Mouse (Mus musculus): Measurements from ENCODE around the gene Ccdc103. TPM values are rescaled to one million over a fixed set of nuclear protein-coding genes. Genes with fewer than 3 reads are reported as not detected.

Ccdc103 gene
- polyA plus RNA-seq, 1 experiment from 2014 or later = 2.3 TPM

- 91% methylated on average over 4 of the region's 4 CpGs for WGBS
These were observed 13.7 kb downstream of the Ccdc103 start for GRCm38 (mm10) chr11:102894716-102895115.

DNA sequence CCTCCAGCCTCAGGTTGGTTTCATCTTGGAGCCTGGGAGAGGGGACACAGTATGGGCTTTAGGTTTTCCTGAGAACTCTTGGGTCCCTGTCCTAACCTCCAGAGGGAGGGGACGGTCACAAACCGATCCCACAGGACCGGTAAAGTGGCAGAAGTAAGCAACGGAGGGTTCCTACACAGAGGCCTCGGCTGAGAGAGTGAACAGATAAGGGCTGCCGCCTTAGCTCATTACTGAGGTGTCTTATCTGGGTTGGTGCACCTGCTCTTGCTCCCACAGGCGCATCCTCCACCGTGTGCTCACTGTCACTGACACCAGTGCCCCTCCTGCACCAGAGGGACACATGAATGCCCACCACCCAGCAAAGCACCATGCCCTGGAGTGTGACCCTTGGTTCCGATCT is 14.8 kb downstream of the Ccdc103 start:
- no peak overlapping the region for H3K4me3 ChIP-seq (replicated peaks)
- no peak overlapping the region for H3K9ac ChIP-seq (replicated peaks)
- H3K4me2 ChIP-seq (replicated peaks) = no peak overlapping the region
- no peak for ATAC-seq
- no peak overlapping the region for H3K27ac ChIP-seq
- H3K9me3 ChIP-seq = no peaks in the 10 kb centered on the region
- H3K27me3 ChIP-seq = peaks cover 69% of the 10 kb centered on the region
- 80% methylated on average over 9 of the region's 9 CpGs for WGBS
- H3K4me1 ChIP-seq (replicated peaks) = peaks cover 12% of the 10 kb centered on the region
- no peaks in the 10 kb centered on the region for H3K36me3 ChIP-seq

More at GRCm38 (mm10) chr11:102894716-102895115, 13.7 kb downstream of the Ccdc103 start:
- Histone ChIP-seq H3K4me2 (replicated peaks) (no peak overlapping the region), H3K27me3 (peaks cover 69% of the 10 kb centered on the region), H3K9ac (replicated peaks) (no peak overlapping the region), H3K4me3 (replicated peaks) (no peak overlapping the region), H3K4me1 (replicated peaks) (peaks cover 12% of the 10 kb centered on the region), H3K9me3 (no peaks in the 10 kb centered on the region), H3K27ac (no peak overlapping the region), H3K36me3 (no peaks in the 10 kb centered on the region)
- no peak for ATAC-seq

DNA sequence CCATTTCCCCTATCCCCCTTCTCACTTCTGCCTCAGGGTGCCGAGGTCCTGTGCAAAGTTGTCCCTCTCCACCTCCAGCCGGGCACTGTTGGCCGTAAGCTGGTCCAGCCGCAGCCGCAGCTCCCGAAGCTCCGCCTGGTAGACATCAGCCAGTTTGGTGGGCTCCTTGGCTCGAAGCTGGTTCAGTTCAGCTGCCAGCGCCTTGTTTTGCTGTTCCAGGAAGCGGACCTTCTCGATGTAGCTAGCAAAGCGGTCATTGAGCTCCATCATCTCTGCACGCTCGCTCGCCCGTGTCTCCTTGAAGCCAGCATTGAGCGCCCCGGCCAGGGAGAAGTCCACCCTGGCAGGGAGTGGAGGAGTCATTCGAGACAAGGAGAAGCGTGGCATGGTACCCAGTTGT is 15.6 kb downstream of the Ccdc103 start:
- H3K4me3 ChIP-seq (replicated peaks) = no peak overlapping the region
- H3K27ac ChIP-seq = no peak overlapping the region
- H3K9me3 ChIP-seq = no peaks in the 10 kb centered on the region
- peaks cover 16% of the 10 kb centered on the region for H3K4me1 ChIP-seq (replicated peaks)
- H3K36me3 ChIP-seq = no peaks in the 10 kb centered on the region
- H3K27me3 ChIP-seq = peaks cover 66% of the 10 kb centered on the region
- H3K4me2 ChIP-seq (replicated peaks) = no peak overlapping the region
- ATAC-seq = no peak
- H3K9ac ChIP-seq (replicated peaks) = no peak overlapping the region
- WGBS = 79% methylated on average over 20 of the region's 20 CpGs

GRCm38 (mm10) chr11:102898408-102898807 is 17.4 kb downstream of the Ccdc103 start:
- no peaks in the 10 kb centered on the region for H3K9me3 ChIP-seq
- H3K4me3 ChIP-seq (replicated peaks) = no peak overlapping the region
- peaks cover 10% of the 10 kb centered on the region; the same call in 1 of the 2 replicates for H3K4me1 ChIP-seq (replicated peaks)
- ATAC-seq = 0 out of 2 replicates have a peak, but pooled peaks have one; percentile 37
- H3K27ac ChIP-seq = no peak overlapping the region; the same call in 1 of the 2 replicates
- peak overlapping the region; percentile 5; the same call in 1 of the 2 replicates for H3K9ac ChIP-seq (replicated peaks)
- H3K4me2 ChIP-seq (replicated peaks) = no peak overlapping the region
- WGBS = 67% methylated on average over 9 of the region's 9 CpGs
- peaks cover 50% of the 10 kb centered on the region for H3K27me3 ChIP-seq
- H3K36me3 ChIP-seq = no peaks in the 10 kb centered on the region

- Histone ChIP-seq H3K4me1 (replicated peaks) (0 out of 2 replicates have a peak, but pooled peaks cover 16% of the 10 kb centered on the region), H3K36me3 (peaks cover 6% of the 10 kb centered on the region; the same call in 1 of the 2 replicates), H3K4me2 (replicated peaks) (no peak within 1 kb of the TSS), H3K9ac (replicated peaks) (no peak within 1 kb of the TSS), H3K27ac (no peak within 1 kb of the TSS), H3K4me3 (replicated peaks) (no peak within 1 kb of the TSS), H3K27me3 (peaks cover 27% of the 10 kb centered on the region), H3K9me3 (no peaks in the 10 kb centered on the region)
- 13% methylated on average over 7 of the region's 7 CpGs for WGBS
- peak; percentile 75 for ATAC-seq
These were observed 19.8 kb downstream of the Ccdc103 start, which contains the start of gene Gfap for GRCm38 (mm10) chr11:102900763-102901162. Gfap (minus strand) TSS chr11:102900912.

GRCm38 (mm10) chr11:102901199-102901598 is 20.2 kb downstream of the Ccdc103 start:
- no peak overlapping the region for H3K4me2 ChIP-seq (replicated peaks)
- H3K9ac ChIP-seq (replicated peaks) = no peak overlapping the region
- peak; percentile 39 for ATAC-seq
- WGBS = 62% methylated on average over 4 of the region's 4 CpGs
- peaks cover 10% of the 10 kb centered on the region; the same call in 1 of the 2 replicates for H3K36me3 ChIP-seq
- H3K27ac ChIP-seq = no peak overlapping the region
- no peaks in the 10 kb centered on the region for H3K9me3 ChIP-seq
- no peak overlapping the region for H3K4me3 ChIP-seq (replicated peaks)
- 0 out of 2 replicates have a peak, but pooled peaks cover 16% of the 10 kb centered on the region for H3K4me1 ChIP-seq (replicated peaks)
- H3K27me3 ChIP-seq = peaks cover 23% of the 10 kb centered on the region

DNA sequence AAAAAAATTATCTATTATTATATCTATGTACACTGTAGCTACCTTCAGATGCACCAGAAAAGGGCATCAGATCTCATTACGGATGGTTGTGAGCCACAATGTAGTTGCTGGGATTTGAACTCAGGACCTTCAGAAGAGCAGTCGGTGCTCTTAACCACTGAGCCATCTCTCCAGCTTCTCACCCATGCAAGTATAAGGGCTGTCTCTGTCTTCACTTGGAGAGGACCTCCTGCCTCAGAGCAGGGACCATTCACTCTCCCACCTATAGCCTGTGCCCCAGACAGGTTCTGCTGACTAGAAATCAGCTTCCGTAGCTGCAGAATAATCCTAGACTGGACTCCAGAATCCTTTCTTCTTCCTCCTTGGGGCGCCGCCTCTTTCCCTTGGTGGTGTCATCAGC is 21.1 kb downstream of the Ccdc103 start:
- no peak overlapping the region for H3K9ac ChIP-seq (replicated peaks)
- H3K4me1 ChIP-seq (replicated peaks) = 0 out of 2 replicates have a peak, but pooled peaks cover 16% of the 10 kb centered on the region
- no peak overlapping the region for H3K4me2 ChIP-seq (replicated peaks)
- no peak overlapping the region for H3K4me3 ChIP-seq (replicated peaks)
- no peak overlapping the region for H3K27ac ChIP-seq
- WGBS = 75% methylated on average over 5 of the region's 5 CpGs
- ATAC-seq = no peak
- H3K9me3 ChIP-seq = no peaks in the 10 kb centered on the region
- 0 out of 2 replicates have a peak, but pooled peaks cover 16% of the 10 kb centered on the region for H3K27me3 ChIP-seq
- peaks cover 19% of the 10 kb centered on the region; the same call in 1 of the 2 replicates for H3K36me3 ChIP-seq

- Histone ChIP-seq H3K9me3 (no peaks in the 10 kb centered on the region), H3K27ac (no peak overlapping the region), H3K4me1 (replicated peaks) (0 out of 2 replicates have a peak, but pooled peaks cover 10% of the 10 kb centered on the region), H3K27me3 (0 out of 2 replicates have a peak, but pooled peaks cover 8% of the 10 kb centered on the region), H3K4me2 (replicated peaks) (no peak overlapping the region), H3K36me3 (peaks cover 33% of the 10 kb centered on the region), H3K9ac (replicated peaks) (no peak overlapping the region), H3K4me3 (replicated peaks) (no peak overlapping the region)
- ATAC-seq = no peak
- 79% methylated on average over 7 of the region's 7 CpGs for WGBS
These were observed 22.6 kb downstream of the Ccdc103 start for GRCm38 (mm10) chr11:102903654-102904053.

DNA sequence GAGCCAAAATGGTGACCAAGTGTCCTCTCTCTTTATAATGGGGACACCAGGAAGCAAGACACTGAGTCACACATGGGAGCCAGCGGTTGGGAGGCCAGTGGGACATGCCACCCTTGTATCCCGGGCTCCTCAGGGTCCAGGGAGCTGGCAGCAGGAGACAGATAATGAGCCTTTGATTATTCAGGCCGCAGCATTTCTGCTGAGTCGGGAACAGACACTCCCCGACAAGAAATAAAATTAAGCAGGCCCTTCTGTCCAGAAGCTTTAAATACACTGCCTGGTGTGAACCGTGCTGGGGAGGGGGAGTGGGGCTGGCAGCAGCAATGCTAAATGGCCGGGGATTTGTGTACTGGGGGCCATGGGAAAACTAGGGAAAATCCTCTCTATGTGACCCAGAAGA is 30.4 kb downstream of the Ccdc103 start:
- Histone ChIP-seq H3K4me1 (replicated peaks) (no peaks in the 10 kb centered on the region), H3K27ac (no peak overlapping the region), H3K36me3 (peaks cover 67% of the 10 kb centered on the region), H3K4me2 (replicated peaks) (no peak overlapping the region), H3K27me3 (no peaks in the 10 kb centered on the region), H3K9me3 (no peaks in the 10 kb centered on the region), H3K9ac (replicated peaks) (no peak overlapping the region), H3K4me3 (replicated peaks) (no peak overlapping the region)
- no peak for ATAC-seq
- 75% methylated on average over 7 of the region's 7 CpGs for whole genome bisulfite sequencing

- H3K27me3 ChIP-seq = no peaks in the 10 kb centered on the region
- H3K4me1 ChIP-seq (replicated peaks) = no peaks in the 10 kb centered on the region
- H3K27ac ChIP-seq = no peak overlapping the region
- no peaks in the 10 kb centered on the region for H3K9me3 ChIP-seq
- peaks cover 39% of the 10 kb centered on the region for H3K36me3 ChIP-seq
- ATAC-seq = no peak
- 86% methylated on average over 9 of the region's 9 CpGs for WGBS
- no peak overlapping the region for H3K9ac ChIP-seq (replicated peaks)
- H3K4me3 ChIP-seq (replicated peaks) = no peak overlapping the region
- no peak overlapping the region for H3K4me2 ChIP-seq (replicated peaks)
These were observed 34.4 kb downstream of the Ccdc103 start for GRCm38 (mm10) chr11:102915380-102915779.

DNA sequence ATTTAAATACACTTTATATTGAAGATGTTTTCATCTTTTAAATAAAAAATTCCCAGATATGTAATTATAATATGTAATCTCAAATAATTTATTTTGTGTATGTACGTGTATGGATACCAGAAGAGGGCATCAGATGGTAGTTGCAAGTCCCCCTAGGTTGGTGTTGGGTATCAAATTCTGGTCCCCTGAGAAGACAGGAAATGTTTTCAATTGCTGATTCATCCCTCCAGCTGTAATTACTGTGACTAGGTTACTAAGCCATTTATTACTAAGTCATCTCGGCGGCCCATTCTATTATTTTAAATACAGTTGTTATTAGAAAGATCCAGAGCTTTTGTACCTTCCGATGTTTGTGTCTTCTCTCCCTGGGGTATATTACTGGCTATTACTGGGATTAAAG is 37.1 kb downstream of the Ccdc103 start:
- H3K4me3 ChIP-seq (replicated peaks) = no peak overlapping the region
- WGBS = 79% methylated on average over 4 of the region's 4 CpGs
- no peak for ATAC-seq
- no peak overlapping the region for H3K4me2 ChIP-seq (replicated peaks)
- H3K27me3 ChIP-seq = no peaks in the 10 kb centered on the region
- no peaks in the 10 kb centered on the region for H3K9me3 ChIP-seq
- no peak overlapping the region for H3K9ac ChIP-seq (replicated peaks)
- H3K27ac ChIP-seq = no peak overlapping the region
- H3K4me1 ChIP-seq (replicated peaks) = peaks cover 20% of the 10 kb centered on the region
- H3K36me3 ChIP-seq = peaks cover 24% of the 10 kb centered on the region

- Histone ChIP-seq H3K4me1 (replicated peaks) (peaks cover 29% of the 10 kb centered on the region), H3K27me3 (no peaks in the 10 kb centered on the region), H3K4me2 (replicated peaks) (peak overlapping the region; percentile 20; the same call in 1 of the 2 replicates), H3K36me3 (no peaks in the 10 kb centered on the region), H3K9me3 (no peaks in the 10 kb centered on the region), H3K4me3 (replicated peaks) (no peak overlapping the region), H3K9ac (replicated peaks) (no peak overlapping the region; the same call in 1 of the 2 replicates), H3K27ac (peak overlapping the region; percentile 59)
- WGBS = 64% methylated on average over 6 of the region's 6 CpGs
- no peak for ATAC-seq
These were observed 40.5 kb downstream of the Ccdc103 start for GRCm38 (mm10) chr11:102921491-102921890.

Measured in midbrain, embryonic 13.5 days (tissue).